In genomic region chr5:122770304-122770703, GRCm38 (mm10) we compare ENCODE assay signal across 8 mouse cellular contexts. TPM values are rescaled to one million over a fixed set of nuclear protein-coding genes. Genes with fewer than 3 reads are reported as not detected.
DNase-seq lines count a peak whose midpoint lies in the region.

No protein-coding gene starts in this region.

- peak; percentile 47 for DNase-seq in cerebellum, adult 11 months
- DNase-seq in cerebellum, adult 8-10 months, result no peak
- peak; percentile 50 for DNase-seq in urinary bladder, postnatal 14 days (ENCODE audit: low spot score)
- DNase-seq in urinary bladder, adult 18-20 months (ENCODE audit: low spot score in 2 of 2), result no peak
- DNase-seq in kidney, postnatal 4 days, result peak; percentile 26 to 43
- peak; percentile 78 for DNase-seq in ovary, postnatal 36 days (ENCODE audit: low spot score)
- DNase-seq in yolk sac, embryonic 10.5 days (ENCODE audit: low spot score), result no peak
- no peak for DNase-seq in thymus, postnatal 0 days (ENCODE audit: low spot score)

RNA-seq across cellular contexts. Expression of gene Camkk2, which starts 8.9 kb away (rescaled TPM):
- 24.7 and 27.1 TPM in 2 replicates for polyA plus RNA-seq in thymus, postnatal 0 days (2015; fragmentation: Nextera tagmentation; extraction: Ambion mirVana)

RNA-seq across cellular contexts. Expression of gene Anapc5, which starts 50.8 kb away (rescaled TPM):
- polyA plus RNA-seq in thymus, postnatal 0 days (2015; fragmentation: Nextera tagmentation; extraction: Ambion mirVana), result 407 and 446 TPM in 2 replicates

Comparison
In these comparisons a context has a peak if more than half of its experiments do, and no peak if none do; other contexts are left out.
1. DNase-seq: peak in cerebellum, adult 11 months (single experiment), urinary bladder, postnatal 14 days (single experiment), kidney, postnatal 4 days (2 of 2) and ovary, postnatal 36 days (single experiment); none in cerebellum, adult 8-10 months (single experiment), urinary bladder, adult 18-20 months (0 of 2), yolk sac, embryonic 10.5 days (single experiment) and thymus, postnatal 0 days (single experiment).